Mouse (Mus musculus) neural tube, embryonic 14.5 days (tissue): ENCODE data around the gene Pi4ka. TPM values are rescaled to one million over a fixed set of nuclear protein-coding genes. Genes with fewer than 3 reads are reported as not detected.

ENCODE experiments used
- ATAC-seq: fragments of 200-750 bp; cut with Nextera tagmentation; 2 replicates; pipeline ENCODE4 v1.8.0; 2017; ENCODE audit warnings: low read depth, mild to moderate bottlenecking, moderate TSS enrichment, moderate library complexity
- H3K27ac ChIP-seq: fragments of 300-500 bp; sonication (generic); 2 replicates; pipeline ENCODE4 v1.5.1; 2014; ENCODE audit warnings: low read depth, mild to moderate bottlenecking, control low read depth, low read length, moderate library complexity, mixed read lengths
- H3K27me3 ChIP-seq: fragments of 300-500 bp; sonication (generic); 2 replicates; pipeline ENCODE4 v1.6.1; 2014; ENCODE audit warnings: low read length; ENCODE audit not compliant: control insufficient read depth, insufficient read depth
- H3K36me3 ChIP-seq: fragments of 300-500 bp; sonication (generic); 2 replicates; pipeline ENCODE4 v1.6.1; 2014; ENCODE audit warnings: low read length, mixed read lengths; ENCODE audit not compliant: control insufficient read depth, insufficient read depth
- H3K4me1 ChIP-seq: fragments of 300-500 bp; sonication (generic); 2 replicates; pipeline ENCODE4 v1.6.1; 2014; ENCODE audit warnings: low read length; ENCODE audit not compliant: control insufficient read depth, insufficient read depth
- H3K4me2 ChIP-seq: fragments of 300-500 bp; sonication (generic); 2 replicates; pipeline ENCODE4 v1.6.1; 2014; ENCODE audit warnings: mild to moderate bottlenecking, low read depth, low read length, control low read depth
- H3K4me3 ChIP-seq: fragments of 300-500 bp; sonication (generic); 2 replicates; pipeline ENCODE4 v1.5.1; 2014; ENCODE audit warnings: low read depth, low read length, control low read depth, mixed read lengths
- H3K9ac ChIP-seq: fragments of 300-500 bp; sonication (generic); replicated peaks from 2 replicates; pipeline ENCODE4 v1.6.1; 2014; ENCODE audit warnings: low read depth, mild to moderate bottlenecking, control low read depth, low read length, mixed read lengths
- H3K9me3 ChIP-seq: fragments of 300-500 bp; sonication (generic); 2 replicates; pipeline ENCODE4 v1.6.1; 2016; ENCODE audit warnings: low read length; ENCODE audit not compliant: control insufficient read depth
- WGBS: fragments of 180-500 bp; shearing (Covaris S2); extraction: QIAGEN DNeasy Blood & Tissue Kit; methylation state at CpG from one replicate; pipeline ENCODE4 v1.1.7; 2014; 5-methylcytosine and 5-hydroxymethylcytosine counted together
- polyA plus RNA-seq: library from polyadenylated mRNA; unstranded; fragments of >200 nt; fragmentation: Nextera tagmentation; extraction: Ambion mirVana; gene quantifications from 2 replicates; pipeline ENCODE4 v1.2.1, GENCODE M21; 2014

Gene Pi4ka
- polyA plus RNA-seq, 1 experiment from 2014 or later, result 73.0 TPM

- H3K4me2 ChIP-seq, result peak overlapping the region; percentile 66
- peak overlapping the region; percentile 77 for H3K4me3 ChIP-seq
- peak overlapping the region; percentile 79 for H3K9ac ChIP-seq
- H3K9me3 ChIP-seq, result no peaks in the 10 kb centered on the region
- peak overlapping the region; percentile 85 for H3K27ac ChIP-seq
- under 1% methylated on average over 22 of the region's 22 CpGs for WGBS
- peaks cover 21% of the 10 kb centered on the region for H3K4me1 ChIP-seq
- H3K36me3 ChIP-seq, result no peaks in the 10 kb centered on the region
- ATAC-seq, result peak; percentile 84
- no peaks in the 10 kb centered on the region for H3K27me3 ChIP-seq
Measured at GRCm38 (mm10) chr16:17405271-17405696, 830 bp downstream of the Pi4ka start.

GRCm38 (mm10) chr16:17402855-17403254 is 3.3 kb downstream of the Pi4ka start:
- Histone ChIP-seq H3K4me2 (no peak overlapping the region), H3K9ac (no peak overlapping the region), H3K4me1 (peaks cover 21% of the 10 kb centered on the region), H3K27me3 (no peaks in the 10 kb centered on the region), H3K4me3 (no peak overlapping the region), H3K9me3 (no peaks in the 10 kb centered on the region), H3K27ac (no peak overlapping the region), H3K36me3 (no peaks in the 10 kb centered on the region)
- ATAC-seq, result no peak
- WGBS, result 74% methylated on average over 1 of the region's 1 CpGs

DNA sequence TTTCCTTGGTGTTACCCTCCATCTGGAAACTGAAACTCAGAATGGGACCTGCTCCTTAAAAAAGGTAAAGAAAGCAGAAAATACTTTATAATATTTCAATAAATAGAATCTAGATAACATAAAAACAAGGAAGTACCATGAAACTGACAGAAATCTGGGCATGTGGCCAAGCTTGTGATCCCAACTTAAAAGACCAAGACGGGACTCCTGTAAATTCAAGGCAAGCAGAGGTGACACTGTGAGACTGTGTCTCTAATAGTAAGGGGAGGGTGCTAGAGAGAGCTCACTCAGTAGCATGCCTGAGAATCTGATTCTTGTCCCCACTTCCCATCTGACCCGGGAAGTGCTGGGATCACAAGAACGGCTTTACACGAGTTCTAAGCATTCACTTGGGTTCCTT is 13.3 kb downstream of the Pi4ka start:
- Histone ChIP-seq H3K4me1 (no peaks in the 10 kb centered on the region), H3K27me3 (no peaks in the 10 kb centered on the region), H3K9ac (no peak overlapping the region), H3K9me3 (no peaks in the 10 kb centered on the region), H3K4me3 (no peak overlapping the region), H3K4me2 (no peak overlapping the region), H3K36me3 (no peaks in the 10 kb centered on the region), H3K27ac (no peak overlapping the region)
- 78% methylated on average over 4 of the region's 4 CpGs for WGBS
- no peak for ATAC-seq

DNA sequence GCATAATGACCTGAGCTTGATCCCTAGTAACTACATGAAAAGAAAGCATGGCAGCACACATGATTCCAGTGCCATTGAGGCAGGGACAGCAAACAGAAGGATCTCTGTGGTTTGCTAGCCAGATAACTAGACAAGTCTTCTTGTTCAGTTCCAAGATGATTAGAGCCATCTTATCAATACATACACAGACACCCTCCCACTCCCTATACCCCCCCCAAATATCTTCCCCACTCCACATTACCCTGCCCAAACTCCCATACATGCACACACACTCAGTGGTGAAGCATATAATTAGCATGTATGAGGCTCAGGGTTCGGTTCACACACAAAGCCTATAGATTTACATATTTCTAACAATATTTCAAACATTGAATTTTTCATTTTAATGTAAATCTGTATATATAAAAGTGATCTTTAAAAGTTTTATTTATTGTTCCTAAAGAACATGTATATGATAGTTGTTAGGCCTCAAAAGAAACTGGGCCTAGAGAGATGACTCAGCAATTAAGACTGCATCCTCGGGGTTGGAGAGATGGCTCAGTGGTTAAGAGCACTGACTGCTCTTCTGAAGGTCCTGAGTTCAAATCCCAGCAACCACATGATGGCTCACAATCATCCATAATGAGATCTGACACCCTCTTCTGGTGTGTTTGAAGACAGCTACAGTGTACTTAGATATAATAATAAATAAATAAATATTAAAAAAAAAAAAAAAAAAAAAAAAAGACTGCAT is 22.4 kb downstream of the Pi4ka start:
- Histone ChIP-seq H3K4me3 (no peak overlapping the region), H3K36me3 (peaks cover 40% of the 10 kb centered on the region), H3K9ac (no peak overlapping the region), H3K27me3 (no peaks in the 10 kb centered on the region), H3K4me2 (no peak overlapping the region), H3K9me3 (no peaks in the 10 kb centered on the region), H3K4me1 (no peaks in the 10 kb centered on the region), H3K27ac (no peak overlapping the region)
- ATAC-seq, result no peak
- 92% methylated on average over 2 of the region's 2 CpGs for WGBS

DNA sequence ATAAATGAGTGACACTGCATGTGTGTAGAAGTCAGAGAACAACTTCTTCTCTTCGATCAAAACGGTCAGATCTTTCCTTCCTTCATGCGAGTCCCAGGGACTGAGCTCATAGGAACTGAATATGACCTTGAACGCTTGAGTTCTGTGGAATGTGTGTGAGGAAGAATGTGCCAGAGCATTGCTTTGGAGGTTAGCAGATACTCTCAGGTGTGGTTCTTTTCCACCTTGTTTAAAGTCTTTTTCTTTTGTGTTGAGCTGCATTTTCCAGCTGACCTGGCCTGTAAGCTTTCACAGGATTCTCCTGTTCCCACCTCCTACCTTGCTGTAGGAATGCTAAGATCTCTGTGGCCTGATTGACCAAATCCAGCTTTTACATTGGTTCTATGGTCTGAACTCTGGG is 23.8 kb downstream of the Pi4ka start:
- H3K4me1 ChIP-seq, result no peaks in the 10 kb centered on the region
- H3K36me3 ChIP-seq, result peaks cover 48% of the 10 kb centered on the region
- H3K27ac ChIP-seq, result no peak overlapping the region
- H3K4me3 ChIP-seq, result no peak overlapping the region
- ATAC-seq, result no peak
- no peak overlapping the region for H3K9ac ChIP-seq
- H3K4me2 ChIP-seq, result no peak overlapping the region
- WGBS, result 96% methylated on average over 4 of the region's 4 CpGs
- no peaks in the 10 kb centered on the region for H3K9me3 ChIP-seq
- H3K27me3 ChIP-seq, result no peaks in the 10 kb centered on the region

GRCm38 (mm10) chr16:17358787-17359186 is 47.3 kb downstream of the Pi4ka start:
- H3K36me3 ChIP-seq, result peaks cover 38% of the 10 kb centered on the region

GRCm38 (mm10) chr16:17356031-17356430 is 50.1 kb downstream of the Pi4ka start:
- WGBS, result 95% methylated on average over 6 of the region's 6 CpGs

More at GRCm38 (mm10) chr16:17358787-17359186, 47.3 kb downstream of the Pi4ka start:
- Histone ChIP-seq H3K4me2 (no peak overlapping the region), H3K9ac (no peak overlapping the region), H3K27me3 (no peaks in the 10 kb centered on the region), H3K4me1 (no peaks in the 10 kb centered on the region), H3K9me3 (no peaks in the 10 kb centered on the region), H3K4me3 (no peak overlapping the region), H3K27ac (no peak overlapping the region)
- ATAC-seq, result no peak
- 97% methylated on average over 4 of the region's 4 CpGs for WGBS

DNA sequence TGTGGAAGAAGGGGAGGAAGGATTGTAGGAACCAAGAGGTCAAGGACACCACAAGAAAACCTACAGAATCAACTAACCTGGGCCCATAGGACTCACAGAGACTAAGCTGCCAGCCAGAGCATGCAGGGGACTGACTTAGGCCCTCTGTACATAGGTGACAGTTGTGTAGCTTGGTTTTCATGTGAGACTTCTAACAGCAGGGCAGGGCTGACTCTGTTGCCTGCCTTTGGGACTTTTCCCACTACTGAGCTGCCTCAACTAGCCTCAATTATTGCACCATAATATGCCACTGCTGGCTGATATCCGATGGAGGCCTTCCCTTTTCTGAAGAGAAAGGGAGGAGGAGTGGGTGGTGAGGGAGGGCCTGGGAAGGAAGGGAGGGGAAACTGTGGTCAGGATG is 59.3 kb downstream of the Pi4ka start:
- H3K9me3 ChIP-seq, result no peaks in the 10 kb centered on the region
- no peak overlapping the region for H3K27ac ChIP-seq
- WGBS, result 82% methylated on average over 1 of the region's 1 CpGs
- no peaks in the 10 kb centered on the region for H3K27me3 ChIP-seq
- H3K4me2 ChIP-seq, result no peak overlapping the region
- ATAC-seq, result no peak
- no peak overlapping the region for H3K9ac ChIP-seq
- no peaks in the 10 kb centered on the region for H3K4me1 ChIP-seq
- no peak overlapping the region for H3K4me3 ChIP-seq
- H3K36me3 ChIP-seq, result peaks cover 48% of the 10 kb centered on the region

More at GRCm38 (mm10) chr16:17356031-17356430, 50.1 kb downstream of the Pi4ka start:
- Histone ChIP-seq H3K36me3 (peaks cover 55% of the 10 kb centered on the region), H3K4me3 (no peak overlapping the region), H3K27ac (no peak overlapping the region), H3K4me2 (no peak overlapping the region), H3K27me3 (no peaks in the 10 kb centered on the region), H3K9ac (no peak overlapping the region), H3K4me1 (no peaks in the 10 kb centered on the region), H3K9me3 (no peaks in the 10 kb centered on the region)
- ATAC-seq, result no peak

GRCm38 (mm10) chr16:17345813-17346155 is 60.3 kb downstream of the Pi4ka start:
- Histone ChIP-seq H3K27me3 (no peaks in the 10 kb centered on the region), H3K27ac (no peak overlapping the region), H3K4me1 (no peaks in the 10 kb centered on the region), H3K9me3 (no peaks in the 10 kb centered on the region), H3K9ac (no peak overlapping the region), H3K4me3 (no peak overlapping the region), H3K36me3 (peaks cover 43% of the 10 kb centered on the region), H3K4me2 (no peak overlapping the region)
- ATAC-seq, result no peak
- WGBS, result 92% methylated on average over 2 of the region's 2 CpGs
